Mouse (Mus musculus) thymus, postnatal 25 days (tissue): ENCODE measurements around the gene Zfp62.
"Not testable (repeated sequence)": the region's sequence is repeated elsewhere in the genome, so short reads cannot be mapped to it uniquely, and the experiment has no call there.

ENCODE experiments used
- DNase-seq: peaks from one replicate; pipeline ENCODE4 v3.0.0; 2022

Zfp62 gene

GRCm38 (mm10) chr11:49203129-49203768, at the start of gene Zfp62:
Gene Zfp62 (plus strand): TSS chr11:49203292.
- peak; percentile 88 for DNase-seq

- DNase-seq = no peak
These were observed 49.0 kb upstream of the Zfp62 start, which contains the start of gene Olfr1394 for GRCm38 (mm10) chr11:49154077-49154476. Gene Olfr1394 (plus strand): TSS chr11:49154377.

DNA sequence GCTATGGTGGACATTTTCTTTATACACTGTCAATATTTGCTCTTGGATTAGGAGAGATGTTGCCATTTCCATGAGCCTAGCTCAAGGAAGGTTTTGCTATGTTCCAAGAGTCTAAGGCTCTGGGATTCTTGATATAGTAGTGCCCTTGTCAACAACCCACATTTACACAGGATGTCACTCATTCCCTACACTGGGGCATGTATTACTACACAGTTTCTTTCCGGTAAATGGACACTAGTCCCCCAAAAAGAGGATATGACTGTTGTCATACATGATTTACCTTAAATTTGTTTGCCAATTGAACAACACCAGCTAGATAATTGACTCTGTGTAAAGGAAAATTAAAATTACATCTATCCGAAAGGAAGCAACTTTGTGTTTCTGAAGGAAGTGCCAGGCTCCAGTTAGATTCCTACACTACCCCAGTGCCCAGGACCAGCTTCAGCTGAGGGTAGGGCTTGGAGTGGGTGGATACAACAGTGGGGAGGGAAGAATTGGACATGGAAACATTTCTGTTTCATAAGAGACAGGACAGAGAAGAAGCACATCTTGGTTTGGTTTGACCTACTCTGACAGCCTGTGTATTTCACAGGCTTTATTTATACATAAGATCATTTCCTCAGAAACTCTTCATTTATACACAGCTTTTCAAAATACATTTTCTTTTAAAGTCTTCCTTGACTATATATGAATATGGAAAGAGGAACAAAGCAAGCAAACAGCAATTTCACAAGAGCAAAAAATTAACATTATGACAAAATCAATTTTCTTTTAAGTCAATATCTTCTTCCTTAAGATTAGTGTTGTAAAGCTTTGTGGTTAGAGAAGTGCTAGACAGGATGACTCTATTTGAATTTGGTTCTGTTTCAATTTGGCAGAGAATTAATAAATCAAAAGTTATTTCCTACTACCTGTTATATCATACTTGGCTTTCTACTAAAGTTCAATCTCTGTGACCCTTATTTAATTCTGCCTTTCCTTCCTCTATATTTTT, 46.0 kb upstream of the Zfp62 start:
- DNase-seq = no peak

GRCm38 (mm10) chr11:49168839-49169611, 34.1 kb upstream of the Zfp62 start:
- DNase-seq = peak; percentile 4

GRCm38 (mm10) chr11:49170576-49170975, 32.5 kb upstream of the Zfp62 start:
- no peak for DNase-seq

- DNase-seq = peak; percentile 10
These were observed 27.7 kb upstream of the Zfp62 start for GRCm38 (mm10) chr11:49175345-49175744.

DNA sequence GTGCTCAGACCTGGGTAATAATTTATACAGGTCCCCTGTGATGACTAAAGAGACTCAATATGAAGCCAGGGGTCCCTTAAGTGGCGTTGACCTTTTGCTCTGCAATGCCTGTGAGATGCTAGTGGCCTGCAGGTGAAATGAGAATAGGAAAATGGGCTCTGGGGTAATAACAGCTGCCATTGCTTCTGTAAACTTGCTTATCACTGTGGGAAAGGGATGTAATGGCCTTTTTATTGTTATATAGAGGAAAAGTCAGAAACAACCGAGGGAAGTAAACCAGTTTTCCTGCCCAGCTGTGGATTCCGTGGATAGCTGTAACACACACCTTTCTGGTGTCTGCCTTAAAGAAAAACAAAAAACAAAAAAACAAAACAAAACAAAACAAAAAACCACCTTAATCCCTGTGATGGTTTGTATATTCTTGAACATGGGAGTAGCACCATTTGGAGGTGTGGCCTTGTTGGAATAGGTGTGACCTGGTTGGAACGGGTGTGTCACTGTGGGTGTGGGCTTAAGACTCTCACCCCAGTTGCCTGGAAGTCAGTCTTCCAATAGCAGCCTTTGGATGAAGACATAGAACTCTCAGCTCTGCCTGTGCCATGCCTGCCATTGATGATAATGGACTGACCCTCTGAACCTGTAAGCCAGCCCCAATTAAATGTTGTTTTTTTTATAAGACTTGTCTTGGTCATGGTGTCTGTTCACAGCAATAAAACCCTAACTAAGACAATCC, 26.9 kb upstream of the Zfp62 start:
- DNase-seq = not testable (repeated sequence)

DNA sequence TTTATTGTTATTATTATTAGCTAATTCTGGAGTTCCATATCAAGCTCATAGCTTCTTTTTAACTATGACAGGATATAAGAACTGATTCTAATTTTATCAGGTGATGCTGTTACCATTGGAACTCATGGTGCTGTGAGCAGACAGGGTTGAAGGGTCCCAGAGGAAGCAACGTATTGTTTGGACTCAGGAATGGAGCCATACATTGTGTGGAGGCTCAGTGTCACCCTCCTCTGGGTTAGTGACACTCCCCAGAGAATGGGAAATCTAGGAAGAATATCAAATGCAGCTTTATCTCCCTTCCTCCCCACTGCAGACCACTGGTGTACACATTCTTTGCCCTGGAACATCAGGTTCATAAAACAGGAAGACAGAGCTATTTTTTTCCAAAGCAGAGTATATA, 19.9 kb upstream of the Zfp62 start:
- DNase-seq = no peak

- DNase-seq = no peak
These were observed 16.6 kb upstream of the Zfp62 start for GRCm38 (mm10) chr11:49186452-49186851.

DNA sequence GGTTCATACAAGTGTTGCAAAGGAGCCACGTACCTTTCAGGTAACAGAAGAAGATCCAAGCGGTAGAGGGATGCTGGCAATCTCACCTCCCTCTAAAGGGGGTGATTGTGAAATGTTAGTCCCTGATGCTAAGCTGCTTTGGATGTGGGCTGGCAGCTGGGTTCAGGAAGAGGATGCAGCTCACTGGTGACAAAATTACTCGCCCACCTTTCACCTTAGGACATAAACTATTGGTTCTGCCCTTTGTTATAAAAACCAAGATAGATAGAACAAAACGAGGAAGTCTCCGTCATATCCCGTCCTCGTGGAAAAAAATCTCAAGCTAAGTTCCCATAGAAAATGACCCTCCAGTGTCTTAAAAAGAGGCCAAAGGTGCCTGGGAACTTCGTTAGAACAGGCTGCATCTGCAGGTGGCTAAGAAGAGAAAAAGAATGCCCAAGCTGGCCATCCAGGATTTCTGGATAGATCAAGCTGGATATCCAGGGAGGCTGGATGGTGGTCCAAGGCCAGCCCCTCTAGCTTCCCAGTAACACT, 16.1 kb upstream of the Zfp62 start, which contains the start of gene Btnl9:
Gene Btnl9 (minus strand): TSS at position 205 of the 534 bp plus-strand sequence.
- DNase-seq = no peak

DNA sequence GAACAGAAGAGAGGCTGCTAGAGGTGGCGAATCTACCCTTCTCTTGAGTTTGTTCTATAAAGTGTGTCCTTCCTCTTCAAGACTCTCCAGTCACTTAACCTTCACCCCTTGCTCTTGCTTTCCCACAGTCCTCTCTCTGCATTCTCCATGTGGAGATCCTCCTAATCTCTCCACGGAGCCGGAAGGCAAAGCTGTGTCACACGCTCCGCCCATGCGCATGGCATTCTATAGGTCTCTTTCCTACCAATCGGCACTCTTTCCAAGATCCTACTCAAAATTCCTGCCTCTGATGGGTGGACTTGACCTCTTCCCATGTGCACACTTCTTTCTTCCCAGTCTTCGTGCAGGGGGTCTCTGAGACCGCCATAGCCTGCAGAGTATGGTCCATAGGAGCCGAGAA, 15.4 kb upstream of the Zfp62 start:
- no peak for DNase-seq

GRCm38 (mm10) chr11:49189737-49190136, 13.4 kb upstream of the Zfp62 start:
- peak; percentile 78 for DNase-seq

DNA sequence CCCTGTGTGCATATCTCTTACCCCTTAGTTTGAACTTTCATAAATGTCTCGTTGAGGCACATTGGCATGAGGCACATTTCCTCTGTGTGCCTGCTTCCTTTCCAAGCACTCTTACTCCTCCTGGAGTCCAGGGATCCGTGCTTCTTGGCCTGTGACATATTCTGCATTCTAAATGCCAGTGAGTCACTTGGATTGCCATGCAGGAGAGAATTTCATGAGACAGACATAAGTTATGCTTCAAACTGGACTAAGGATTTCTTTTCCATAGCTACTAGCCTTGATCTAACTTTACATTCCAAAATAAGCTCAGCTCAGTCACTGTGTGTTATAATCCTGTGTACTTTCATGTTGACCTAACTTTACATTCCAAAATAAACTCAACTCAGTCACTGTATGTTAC, 12.0 kb upstream of the Zfp62 start:
- DNase-seq = no peak

- not testable (repeated sequence) for DNase-seq
These were observed 8.3 kb upstream of the Zfp62 start for GRCm38 (mm10) chr11:49194771-49195170.

DNA sequence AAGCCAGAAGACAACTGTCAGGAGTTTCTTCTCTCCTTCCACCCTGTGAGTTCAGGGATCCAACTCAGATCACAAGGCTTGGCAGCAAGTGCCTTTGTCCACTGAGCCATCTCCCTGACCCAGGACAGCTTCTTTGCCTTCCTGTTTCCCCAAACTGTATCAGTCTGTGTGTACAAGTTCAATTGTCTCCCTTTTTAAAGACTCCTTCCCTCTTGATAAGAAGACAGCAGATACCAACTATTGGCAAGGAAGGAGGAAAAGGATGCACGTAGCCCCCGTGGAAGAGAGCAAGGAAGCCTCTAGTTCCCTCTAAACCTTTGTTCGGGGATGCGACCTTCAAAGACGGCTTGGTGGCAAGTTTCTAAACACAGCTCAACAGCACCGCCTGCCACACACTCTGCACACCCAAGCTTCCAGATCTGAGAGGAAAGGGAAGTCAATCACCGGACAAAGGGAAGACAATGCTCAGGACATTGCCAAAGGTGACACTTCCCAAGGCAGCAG, 7.2 kb upstream of the Zfp62 start:
- peak; percentile 48 for DNase-seq

GRCm38 (mm10) chr11:49200666-49201065, 2.4 kb upstream of the Zfp62 start:
- no peak for DNase-seq

- no peak for DNase-seq
These were observed 1.9 kb upstream of the Zfp62 start for GRCm38 (mm10) chr11:49201142-49201541.

GRCm38 (mm10) chr11:49202071-49202470, 1.0 kb upstream of the Zfp62 start:
- no peak for DNase-seq

DNA sequence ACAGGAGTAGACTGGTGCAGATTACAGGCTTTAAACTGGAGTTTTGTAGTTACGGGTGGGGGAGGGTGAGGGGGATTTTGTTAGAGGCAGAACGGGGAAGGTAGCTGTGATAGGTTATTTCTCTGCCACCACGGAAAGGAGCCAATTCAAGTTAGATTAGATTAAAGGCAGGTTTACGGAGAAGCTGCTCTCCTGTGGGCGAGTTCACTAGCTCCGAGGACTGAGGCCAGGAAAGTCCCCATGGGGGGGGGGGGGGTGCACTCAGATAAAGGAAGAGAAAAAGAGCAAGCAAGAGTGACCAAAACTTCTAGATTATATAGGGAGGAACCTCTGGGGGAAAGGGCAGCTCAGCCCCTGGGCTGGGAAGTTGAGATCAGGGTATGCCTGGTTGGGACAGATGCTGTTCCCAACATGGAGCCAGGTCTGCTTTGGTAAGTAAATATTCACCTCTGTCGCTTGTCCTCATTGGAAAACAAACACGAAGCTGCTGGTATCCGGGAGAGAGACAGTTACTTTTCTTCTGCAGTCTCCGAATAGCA, 500 bp upstream of the Zfp62 start:
- DNase-seq = no peak

DNA sequence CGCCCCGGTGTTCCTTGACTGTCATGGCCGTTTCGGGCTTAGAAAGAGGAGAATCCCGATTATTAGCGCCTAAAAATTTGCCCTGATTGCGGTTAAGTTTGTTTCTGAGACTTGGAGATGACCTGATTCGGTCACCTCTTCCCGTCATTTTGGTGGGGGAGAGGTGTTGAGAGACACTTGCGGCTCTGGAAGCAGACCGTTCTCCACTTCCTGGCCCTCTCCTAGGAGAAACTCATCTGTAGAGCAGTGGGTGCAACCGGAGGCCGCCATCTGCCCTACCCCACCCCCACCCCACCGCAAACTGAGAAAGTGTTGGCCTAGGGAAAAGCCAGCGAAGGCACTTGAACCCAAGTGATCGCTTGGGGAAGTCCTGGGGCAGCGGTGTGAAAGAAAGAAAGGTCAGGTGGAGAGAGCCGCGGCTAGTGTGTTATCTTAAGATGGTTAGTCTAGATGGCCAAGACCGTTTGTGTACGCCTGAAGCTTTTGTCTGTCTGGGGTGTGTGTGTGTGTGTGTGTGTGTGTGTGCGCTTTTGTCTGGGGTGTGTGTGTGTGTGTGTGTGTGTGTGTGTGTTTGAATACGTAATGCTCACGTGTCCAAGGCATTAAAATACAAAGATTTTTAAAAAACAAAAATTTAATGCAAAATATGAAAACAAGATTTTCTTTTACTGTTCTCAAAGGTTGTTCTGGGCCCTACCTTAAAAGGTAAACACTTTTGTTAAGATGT, 842 bp downstream of the Zfp62 start:
- DNase-seq = peak; percentile 64

DNA sequence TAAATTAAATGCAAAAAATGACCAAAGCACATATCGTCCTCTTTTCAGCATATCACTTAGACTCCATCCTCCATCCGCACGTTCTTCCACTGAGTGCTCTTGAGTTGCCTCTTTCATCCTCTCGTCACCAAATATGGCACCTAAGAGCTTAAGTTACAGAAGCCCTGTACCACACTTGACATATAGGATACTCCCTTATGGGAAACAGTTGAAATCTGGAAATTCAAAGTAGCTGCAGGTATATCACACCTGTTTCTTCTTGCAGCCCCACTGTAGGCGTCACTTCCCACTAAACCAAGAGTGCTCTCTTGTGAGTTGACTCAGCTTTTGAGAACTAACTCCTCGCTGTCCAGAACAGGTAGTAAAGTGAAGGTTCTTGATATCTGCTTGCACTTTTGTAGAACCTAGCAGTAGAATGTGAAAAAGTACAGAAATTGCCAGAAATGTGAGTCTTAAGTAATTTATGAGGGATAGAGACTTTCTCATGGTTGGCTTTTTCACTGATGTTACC, 2.0 kb downstream of the Zfp62 start:
- DNase-seq = no peak
